Mouse (Mus musculus) mouse embryonic stem cell (cell line): Measurements from ENCODE around the gene Sort1.

Experiments
- in situ Hi-C, 2 experiments: fragments of 300-500 bp; cut with MboI; formaldehyde crosslinking; loops; 1 replicate in 1 of 2; 3 replicates in 1 of 2; pipeline ENCODE4 v1.14.3; 2019 to 2020; ENCODE audit warnings: low sequenced_read_pairs in 2 of 2, low pct_unique_long_range_greater_than_20kb in 1 of 2, mixed read lengths in 1 of 2; ENCODE audit not compliant: unreplicated experiment in 1 of 2

Gene Sort1

GRCm38 (mm10) chr3:108364270-108364995 is 80.6 kb downstream of the Sort1 start, which contains the start of gene Mybphl:
Mybphl (plus strand) TSS chr3:108364911.
- in situ Hi-C loops, result no loop called here

DNA sequence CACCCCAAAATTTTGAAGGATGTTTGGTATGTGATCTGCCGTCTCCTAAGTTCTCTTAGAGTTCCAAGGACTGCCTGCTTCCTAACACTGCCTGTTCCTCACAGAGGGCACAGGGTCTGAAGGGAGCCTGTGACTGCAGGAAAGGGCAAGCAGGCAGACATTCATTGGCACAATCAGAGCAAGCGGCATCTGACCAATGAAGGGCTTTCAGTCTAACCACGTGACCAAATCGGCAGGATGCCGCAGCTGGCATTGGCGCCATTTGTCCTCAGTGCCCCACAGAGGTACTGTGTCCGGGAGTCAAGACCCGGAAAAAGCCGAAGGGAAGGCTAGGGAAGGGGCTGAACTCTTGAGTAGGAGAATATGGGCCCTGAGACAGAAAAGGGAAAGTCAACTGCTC is 83.3 kb downstream of the Sort1 start:
- in situ Hi-C loops, result no loop called here

DNA sequence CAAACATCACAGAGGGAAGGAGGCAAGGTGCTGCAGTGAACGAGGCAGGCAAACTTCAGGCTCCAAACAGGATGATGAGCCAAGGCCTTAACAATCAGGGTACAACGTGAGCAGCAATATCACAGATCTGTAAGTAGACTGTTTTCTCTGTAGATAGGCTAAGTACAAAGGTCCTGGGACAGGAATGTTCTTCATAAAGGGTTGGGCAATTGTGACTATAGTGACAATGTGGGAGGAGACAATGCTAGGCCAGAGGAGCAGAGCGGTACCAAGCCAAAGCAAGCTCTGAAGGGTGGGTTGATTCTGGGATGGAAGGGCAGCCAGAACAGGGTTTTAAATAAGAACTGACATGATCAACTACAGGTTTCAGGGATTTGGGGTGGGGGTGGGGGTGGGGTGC is 83.9 kb downstream of the Sort1 start:
- in situ Hi-C loops, result no loop called here

GRCm38 (mm10) chr3:108368721-108369120 is 84.8 kb downstream of the Sort1 start:
- in situ Hi-C loops, result no loop called here

GRCm38 (mm10) chr3:108372274-108372673 is 88.4 kb downstream of the Sort1 start:
- in situ Hi-C loops, result no loop called here

- in situ Hi-C loops, result no loop called here
These were observed 88.8 kb downstream of the Sort1 start for GRCm38 (mm10) chr3:108372691-108373090.

- in situ Hi-C loops, result no loop called here
These were observed 95.2 kb downstream of the Sort1 start for GRCm38 (mm10) chr3:108378875-108379663.

GRCm38 (mm10) chr3:108380695-108381094 is 96.8 kb downstream of the Sort1 start:
- in situ Hi-C loops, result loop anchor here (10.0 kb wide), 2 partner anchors 96 to 216 kb away; partner anchors contain the start of gene Sort1 (in 1 of the 2)

- in situ Hi-C loops, result loop anchor here (10.0 kb wide), 2 partner anchors 97 to 217 kb away; partner anchors contain the start of gene Sort1 (in 1 of the 2)
These were observed 98.3 kb downstream of the Sort1 start for GRCm38 (mm10) chr3:108381945-108382875.

DNA sequence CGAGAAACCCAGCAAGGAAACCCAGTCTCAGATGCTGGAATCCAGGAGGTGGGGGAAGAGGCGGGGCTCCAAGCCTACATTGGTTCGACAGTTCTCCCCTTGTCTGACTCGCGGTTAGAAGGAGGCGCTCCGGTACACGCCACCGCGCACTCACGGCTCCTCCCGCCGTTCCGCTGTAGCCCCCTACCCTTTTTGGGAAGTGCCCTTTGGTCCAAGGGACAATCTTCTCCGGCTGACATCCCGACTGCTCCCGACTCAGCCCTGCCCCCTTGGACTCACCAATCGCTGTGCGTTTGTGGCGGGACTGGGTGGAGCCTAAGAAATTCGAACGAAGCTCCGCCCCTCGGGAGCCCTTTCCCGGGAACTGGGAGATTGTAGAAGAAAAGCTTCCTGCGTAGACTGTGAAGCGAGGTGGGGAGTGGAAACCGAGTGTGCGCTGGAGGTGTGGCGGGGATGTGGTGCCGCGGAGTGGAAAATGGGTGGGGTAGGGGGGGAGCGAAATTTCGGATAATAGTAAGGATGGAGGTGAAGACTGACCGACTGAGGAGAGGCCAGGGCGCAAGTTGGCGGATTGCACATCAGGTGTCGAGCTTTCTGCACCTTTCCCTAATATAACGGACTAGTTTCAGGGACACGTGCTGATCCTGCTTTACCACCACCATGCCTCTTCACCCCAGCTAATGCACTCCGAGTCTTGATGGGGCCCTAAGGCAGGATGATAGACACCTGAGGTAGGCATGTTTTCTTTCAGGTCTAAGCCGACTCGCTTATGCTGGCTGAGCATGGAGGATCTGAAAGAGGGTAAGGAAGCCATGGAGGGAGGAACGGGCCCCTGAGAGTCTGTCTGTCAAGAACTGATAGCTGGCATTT is 99.8 kb downstream of the Sort1 start, which contains the start of gene Psrc1:
Psrc1 (plus strand) TSS at position 355 of the 870 bp plus-strand sequence.
- in situ Hi-C loops, result loop anchor here (10.0 kb wide), 2 partner anchors 99 to 219 kb away; partner anchors contain the start of gene Sort1 (in 1 of the 2)

DNA sequence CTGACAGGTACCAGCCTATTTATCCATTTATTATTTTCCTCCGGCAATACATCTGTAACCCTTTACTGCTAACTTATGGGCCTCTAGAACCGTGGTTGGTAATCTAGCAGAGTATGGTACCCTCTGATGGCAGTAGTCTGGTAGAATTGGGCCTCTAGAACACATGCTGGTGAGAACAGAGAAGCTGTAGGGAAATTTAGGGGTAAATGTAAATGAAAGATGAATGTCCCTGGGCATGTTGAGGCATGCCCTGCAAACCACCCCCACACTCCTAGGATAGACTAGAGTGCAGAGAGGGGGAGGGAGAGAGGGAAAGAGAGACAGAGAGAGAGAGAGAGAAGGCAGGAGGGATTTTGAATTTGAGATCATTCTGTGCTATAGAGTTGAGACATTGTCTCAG is 100.5 kb downstream of the Sort1 start:
- in situ Hi-C loops, result loop anchor here (10.0 kb wide), 2 partner anchors 100 to 220 kb away; partner anchors contain the start of gene Sort1 (in 1 of the 2)

DNA sequence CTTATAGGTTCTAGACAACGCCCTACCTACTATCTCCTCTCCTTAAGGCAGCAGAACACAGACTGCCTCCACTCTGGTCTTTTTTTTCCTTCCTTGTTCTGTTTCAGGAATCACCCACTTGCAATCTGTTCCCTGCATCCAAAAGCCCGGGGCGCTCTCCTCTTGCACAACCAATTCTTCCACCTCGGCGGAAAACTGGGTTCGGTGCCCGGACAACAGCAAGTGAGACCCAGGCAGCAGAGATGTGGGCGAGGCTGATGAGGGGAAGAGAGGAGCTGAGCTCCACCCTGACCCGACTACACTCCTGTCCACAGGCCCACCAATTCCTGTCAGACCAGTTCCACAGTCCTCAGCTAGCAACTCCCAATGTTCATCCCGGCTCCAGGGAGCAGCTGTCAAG is 102.3 kb downstream of the Sort1 start:
- in situ Hi-C loops, result loop anchor here (5.0 to 10.0 kb wide), 3 partner anchors 101 to 221 kb away; partner anchors contain the start of gene Sort1 (in 1 of the 2)

- in situ Hi-C loops, result loop anchor here (5.0 to 10.0 kb wide), 3 partner anchors 104 to 224 kb away; partner anchors contain the start of gene Sort1 (in 1 of the 2)
These were observed 105.2 kb downstream of the Sort1 start for GRCm38 (mm10) chr3:108389111-108389545.

DNA sequence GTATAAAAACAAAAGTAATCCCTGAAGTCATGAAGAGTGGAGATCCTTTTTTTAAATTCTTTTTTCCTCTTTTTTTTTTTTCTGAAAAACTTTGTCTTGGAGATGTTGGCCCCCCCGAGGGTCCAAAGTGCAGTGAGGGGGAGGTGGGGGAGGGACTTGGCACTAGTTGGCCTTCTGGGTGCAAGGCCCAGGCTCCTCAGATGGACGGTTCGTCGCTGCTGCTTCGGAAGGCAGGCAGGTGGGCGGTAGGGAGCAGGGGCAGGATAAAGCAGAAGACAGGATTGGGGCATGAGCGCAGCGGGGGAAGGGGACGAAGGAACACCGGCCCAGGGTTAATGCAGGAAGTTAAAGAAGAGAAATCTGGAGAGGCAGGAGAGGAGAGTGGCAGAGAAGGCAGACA is 108.4 kb downstream of the Sort1 start:
- in situ Hi-C loops, result no loop called here

- in situ Hi-C loops, result no loop called here
These were observed 108.9 kb downstream of the Sort1 start for GRCm38 (mm10) chr3:108392793-108393192.

DNA sequence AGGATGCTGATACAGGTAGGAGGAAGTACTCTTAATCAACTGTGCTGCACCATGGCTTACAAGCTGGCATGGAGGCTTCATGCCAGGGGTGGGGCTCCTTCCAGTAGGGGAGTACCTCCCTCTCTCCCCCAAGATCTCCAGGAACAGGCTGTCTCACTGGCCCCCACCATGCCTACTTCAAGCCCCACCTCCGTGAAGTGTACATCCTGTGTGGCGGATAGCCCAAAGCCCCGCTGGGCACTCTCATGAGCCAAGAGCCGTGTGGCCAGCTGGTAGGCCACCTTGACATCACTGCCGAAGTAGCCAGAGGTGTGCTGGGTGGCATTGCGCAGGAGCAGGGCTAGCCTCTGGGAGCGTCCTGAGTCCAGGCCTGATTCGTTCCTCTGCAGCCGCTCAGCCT is 114.4 kb downstream of the Sort1 start:
- in situ Hi-C loops, result no loop called here

DNA sequence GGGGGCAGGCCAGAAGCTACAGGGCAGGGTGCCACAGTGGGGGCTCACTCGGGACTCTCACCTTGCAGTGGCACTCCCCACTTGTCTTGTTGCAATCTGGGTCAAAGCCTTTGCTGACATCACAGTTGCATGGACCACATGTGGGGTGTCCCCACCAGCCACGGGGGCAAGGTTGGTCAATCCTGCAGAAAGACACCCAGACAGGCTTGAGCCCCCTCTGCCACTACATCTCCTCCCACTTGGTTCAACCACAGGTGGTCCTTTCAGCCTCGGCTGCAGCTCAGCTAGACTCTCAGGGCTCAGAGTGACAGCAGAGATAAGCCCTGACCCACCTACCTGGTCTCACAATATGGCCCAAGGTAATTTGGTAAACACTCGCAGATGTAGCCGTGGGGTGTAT is 116.6 kb downstream of the Sort1 start:
- in situ Hi-C loops, result no loop called here
